Mouse (Mus musculus) hindbrain, embryonic 14.5 days (tissue): ENCODE measurements at regions not wholly inside any gene's neighbourhood (a gene's known extent, or its start where the extent isn't known, plus 50 kb on each side); places are given as distances from the start of the nearest gene placed in this dataset.

Experiments
- ATAC-seq: fragments of 200-750 bp; cut with Nextera tagmentation; 2 replicates; pipeline ENCODE4 v1.8.0; 2017; ENCODE audit warnings: moderate number of reproducible peaks, mild to moderate bottlenecking, moderate TSS enrichment, moderate library complexity; ENCODE audit not compliant: low FRiP score
- DNase-seq: peaks from one replicate; pipeline ENCODE4 v3.0.0-alpha.2; 2015; ENCODE audit warnings: low spot score
- H3K27ac ChIP-seq: fragments of 300-500 bp; sonication (generic); 2 replicates; pipeline ENCODE4 v1.5.1; 2014; ENCODE audit warnings: mild to moderate bottlenecking, moderate library complexity
- H3K27me3 ChIP-seq: fragments of 300-500 bp; sonication (generic); 2 replicates; pipeline ENCODE4 v1.6.1; 2014; ENCODE audit warnings: mild to moderate bottlenecking, low read length, mixed read lengths; ENCODE audit not compliant: control insufficient read depth, insufficient read depth
- H3K36me3 ChIP-seq: fragments of 300-500 bp; sonication (generic); replicated peaks from 2 replicates; pipeline ENCODE4 v1.6.1; 2014; ENCODE audit not compliant: control insufficient read depth, insufficient read depth
- H3K4me1 ChIP-seq: fragments of 300-500 bp; sonication (generic); replicated peaks from 2 replicates; pipeline ENCODE4 v1.6.1; 2014; ENCODE audit warnings: antibody characterized with exemption, low read length, mixed read lengths; ENCODE audit not compliant: control insufficient read depth, insufficient read depth
- H3K4me2 ChIP-seq: fragments of 300-500 bp; sonication (generic); replicated peaks from 2 replicates; pipeline ENCODE4 v1.6.1; 2014; ENCODE audit warnings: mild to moderate bottlenecking, moderate library complexity
- H3K4me3 ChIP-seq: fragments of 300-500 bp; sonication (generic); replicated peaks from 2 replicates; pipeline ENCODE4 v1.5.1; 2014; ENCODE audit warnings: mild to moderate bottlenecking, low read length
- H3K9ac ChIP-seq: fragments of 300-500 bp; sonication (generic); 2 replicates; pipeline ENCODE4 v1.6.1; 2014
- H3K9me3 ChIP-seq: fragments of 300-500 bp; sonication (generic); 2 replicates; pipeline ENCODE4 v1.6.1; 2016; ENCODE audit warnings: low read length; ENCODE audit not compliant: control insufficient read depth
- WGBS: fragments of 180-500 bp; shearing (Covaris S2); extraction: QIAGEN DNeasy Blood & Tissue Kit; methylation state at CpG from one replicate; pipeline ENCODE4 v1.1.7; 2014; 5-methylcytosine and 5-hydroxymethylcytosine counted together

DNA sequence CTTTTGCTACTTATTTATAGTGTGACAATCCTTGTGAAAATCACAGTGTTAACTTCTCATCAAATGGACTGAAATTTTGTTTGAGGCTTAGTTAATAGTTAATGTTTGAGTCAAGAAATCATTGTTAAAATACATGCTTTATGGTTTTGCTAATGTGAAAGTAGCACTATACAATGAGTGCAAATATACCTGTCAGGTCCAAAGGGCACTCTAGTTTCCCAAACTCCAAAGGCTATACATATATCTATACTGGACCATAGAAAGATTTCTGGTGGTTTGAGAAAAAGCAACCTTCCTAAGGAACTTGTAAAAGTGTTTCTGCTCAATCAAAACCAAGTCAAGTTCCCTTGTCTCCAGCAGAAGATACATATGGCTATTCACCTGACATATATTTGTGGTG lies 258.3 kb upstream of the Dsel start:
- H3K4me2 ChIP-seq, result no peak overlapping the region
- no peak overlapping the region for H3K27ac ChIP-seq
- H3K4me1 ChIP-seq, result no peaks in the 10 kb centered on the region
- no peak overlapping the region for H3K4me3 ChIP-seq
- H3K36me3 ChIP-seq, result no peaks in the 10 kb centered on the region
- no peaks in the 10 kb centered on the region for H3K9me3 ChIP-seq
- no peak overlapping the region for H3K9ac ChIP-seq
- H3K27me3 ChIP-seq, result no peaks in the 10 kb centered on the region
- ATAC-seq (no peak), DNase-seq (no peak)

DNA sequence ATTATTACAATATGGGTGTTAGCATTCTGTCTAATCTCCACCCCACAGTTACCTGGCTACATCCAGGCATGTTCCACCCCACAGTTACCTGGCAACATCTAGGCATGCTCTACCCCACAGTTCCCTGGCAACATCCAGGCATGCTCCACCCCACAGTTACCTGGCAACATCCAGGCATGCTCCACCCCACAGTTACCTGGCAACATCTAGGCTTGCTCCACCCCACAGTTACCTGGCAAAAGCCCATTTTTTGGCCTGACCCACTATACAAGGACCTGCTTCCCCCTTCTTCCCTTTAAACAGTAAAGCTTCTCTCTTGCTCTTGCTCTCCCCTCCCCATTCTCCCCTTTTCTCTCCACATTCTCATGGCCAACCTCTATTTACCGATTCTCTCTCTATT lies 238.7 kb upstream of the Dsel start:
- ATAC-seq, result no peak
- 90% methylated on average over 1 of the region's 1 CpGs for WGBS
- Histone ChIP-seq H3K9me3 (no peaks in the 10 kb centered on the region), H3K36me3 (no peaks in the 10 kb centered on the region), H3K27ac (no peak overlapping the region), H3K4me1 (no peaks in the 10 kb centered on the region), H3K9ac (no peak overlapping the region), H3K27me3 (no peaks in the 10 kb centered on the region), H3K4me2 (no peak overlapping the region), H3K4me3 (no peak overlapping the region)
- no peak for DNase-seq

DNA sequence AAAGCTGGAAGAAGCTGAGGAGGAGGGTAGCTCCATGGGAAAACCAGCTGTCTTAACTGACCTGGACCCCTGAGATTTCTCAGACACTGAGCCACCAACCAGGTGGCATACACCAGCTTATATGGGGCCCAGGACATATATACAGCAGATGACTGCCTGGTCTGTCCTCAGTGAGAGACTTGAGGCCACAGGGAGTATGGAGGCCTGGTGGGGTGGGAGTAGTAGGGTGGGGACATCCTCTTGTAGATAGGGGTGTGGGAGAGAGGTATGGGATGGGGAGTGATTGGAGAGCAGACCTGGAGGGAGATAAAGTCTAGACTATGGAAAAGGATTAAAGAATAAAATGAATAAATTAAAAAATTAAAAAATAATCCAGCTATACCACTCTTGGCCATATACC lies 195.2 kb upstream of the Dsel start:
- Histone ChIP-seq H3K27me3 (no peaks in the 10 kb centered on the region), H3K27ac (no peak overlapping the region), H3K36me3 (no peaks in the 10 kb centered on the region), H3K4me1 (no peaks in the 10 kb centered on the region), H3K9me3 (no peaks in the 10 kb centered on the region), H3K9ac (no peak overlapping the region), H3K4me2 (no peak overlapping the region), H3K4me3 (no peak overlapping the region)
- ATAC-seq, result no peak; the same call in 1 of the 2 replicates
- DNase-seq, result no peak

DNA sequence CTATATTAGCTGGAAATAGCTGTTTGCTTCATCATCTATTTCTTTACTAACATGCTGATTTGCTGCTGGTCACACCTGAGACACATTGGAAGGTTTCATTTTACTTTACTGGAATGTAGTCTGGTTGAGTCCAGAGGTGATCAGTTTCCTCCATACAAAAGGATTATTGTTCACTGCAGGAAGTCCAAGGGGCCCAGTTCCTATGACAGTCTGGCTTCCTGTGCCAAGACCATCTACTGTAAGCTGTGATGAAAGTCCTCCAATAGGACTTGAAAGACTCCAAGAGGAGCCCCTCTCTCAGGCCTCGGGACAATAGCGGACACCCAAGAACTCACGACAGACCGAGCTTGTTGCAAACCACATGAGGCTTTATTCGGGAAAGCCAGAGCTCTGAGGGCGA lies 189.2 kb upstream of the Dsel start:
- no peak overlapping the region for H3K27ac ChIP-seq
- no peak for ATAC-seq
- no peak overlapping the region for H3K4me3 ChIP-seq
- H3K27me3 ChIP-seq, result no peaks in the 10 kb centered on the region
- H3K4me1 ChIP-seq, result no peaks in the 10 kb centered on the region
- WGBS, result 89% methylated on average over 6 of the region's 6 CpGs
- H3K9ac ChIP-seq, result no peak overlapping the region
- no peaks in the 10 kb centered on the region for H3K36me3 ChIP-seq
- no peak for DNase-seq
- no peaks in the 10 kb centered on the region for H3K9me3 ChIP-seq
- H3K4me2 ChIP-seq, result no peak overlapping the region

DNA sequence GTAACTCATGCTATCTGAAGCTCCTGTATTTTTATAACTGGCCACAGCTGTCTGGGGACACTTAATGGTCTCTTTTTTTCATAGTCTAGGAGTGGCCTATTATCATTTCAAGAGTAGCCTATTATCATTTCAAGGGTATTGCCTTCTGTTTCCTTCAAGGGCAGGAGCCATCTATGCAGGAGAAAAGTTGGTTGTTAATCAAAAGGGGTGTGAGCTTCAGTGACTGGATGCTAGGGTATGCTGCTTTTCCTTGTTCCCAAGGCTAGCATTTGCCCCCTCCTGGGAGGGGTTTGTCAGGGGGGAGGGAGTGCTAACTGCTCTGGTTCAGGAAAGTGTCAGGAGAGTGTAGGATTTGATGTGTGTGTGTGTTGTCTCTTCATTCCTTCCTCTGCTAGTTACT lies 178.3 kb upstream of the Dsel start:
- ATAC-seq, result no peak
- H3K4me1 ChIP-seq, result no peaks in the 10 kb centered on the region
- H3K9ac ChIP-seq, result no peak overlapping the region
- H3K4me2 ChIP-seq, result no peak overlapping the region
- no peaks in the 10 kb centered on the region for H3K27me3 ChIP-seq
- no peak for DNase-seq
- no peaks in the 10 kb centered on the region for H3K9me3 ChIP-seq
- no peak overlapping the region for H3K4me3 ChIP-seq
- H3K36me3 ChIP-seq, result no peaks in the 10 kb centered on the region
- no peak overlapping the region for H3K27ac ChIP-seq

DNA sequence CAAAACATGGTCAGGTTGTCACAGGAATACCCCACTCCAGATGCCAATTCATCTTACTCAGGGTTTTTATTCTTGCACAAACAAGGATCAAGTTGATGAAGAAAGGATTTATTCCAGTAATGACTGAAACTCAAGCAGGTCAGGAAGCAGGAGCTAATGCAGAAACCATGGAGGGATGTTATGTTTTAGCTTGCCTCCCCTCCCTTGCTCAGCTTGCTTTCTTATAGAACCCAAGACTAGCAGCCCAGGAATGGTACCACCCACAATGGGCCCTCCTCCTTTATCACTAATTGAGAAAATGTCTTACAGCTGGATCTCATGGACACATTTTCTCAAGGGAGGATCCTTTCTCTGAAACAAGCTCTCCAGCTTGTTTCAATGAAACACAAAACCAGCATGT lies 175.2 kb upstream of the Dsel start:
- no peak for ATAC-seq
- no peaks in the 10 kb centered on the region for H3K4me1 ChIP-seq

DNA sequence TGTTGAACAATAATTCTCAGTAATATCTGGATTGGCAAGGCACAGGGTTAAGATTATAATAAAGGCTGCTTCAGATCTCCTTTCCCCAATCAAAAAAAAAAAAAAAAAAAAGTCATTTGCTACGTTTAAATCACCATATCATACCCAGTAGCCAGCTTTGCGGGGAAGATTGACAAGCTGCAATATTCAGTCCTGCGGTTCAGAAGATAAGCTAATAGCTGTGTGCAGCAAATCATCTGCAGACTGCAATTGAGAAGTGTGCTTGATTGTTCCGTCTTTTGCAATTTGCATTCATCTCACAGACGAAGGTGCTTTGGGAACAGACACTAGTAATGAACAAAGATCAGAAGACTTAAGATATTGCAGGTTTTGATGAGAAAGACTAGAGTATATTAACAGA lies 163.8 kb upstream of the Dsel start:
- WGBS, result 50% methylated on average over 5 of the region's 5 CpGs
- ATAC-seq (peak; percentile 31; the same call in 1 of the 2 replicates), DNase-seq (peak; percentile 29)
- no peak overlapping the region for H3K9ac ChIP-seq
- H3K9me3 ChIP-seq, result no peaks in the 10 kb centered on the region
- no peaks in the 10 kb centered on the region for H3K27me3 ChIP-seq
- H3K4me2 ChIP-seq, result peak overlapping the region; percentile 19; the same call in 1 of the 2 replicates
- no peak overlapping the region for H3K4me3 ChIP-seq
- no peak overlapping the region; the same call in 1 of the 2 replicates for H3K27ac ChIP-seq
- H3K4me1 ChIP-seq, result no peaks in the 10 kb centered on the region; the same call in 1 of the 2 replicates
- no peaks in the 10 kb centered on the region for H3K36me3 ChIP-seq

More for the DNA sequence above, 175.2 kb upstream of the Dsel start:
- H3K4me2 ChIP-seq, result no peak overlapping the region
- H3K36me3 ChIP-seq, result no peaks in the 10 kb centered on the region
- H3K9me3 ChIP-seq, result no peaks in the 10 kb centered on the region; the same call in 1 of the 2 replicates
- H3K27ac ChIP-seq, result no peak overlapping the region
- no peaks in the 10 kb centered on the region for H3K27me3 ChIP-seq
- DNase-seq, result no peak
- no peak overlapping the region for H3K9ac ChIP-seq
- H3K4me3 ChIP-seq, result no peak overlapping the region
